Mouse (Mus musculus): ENCODE data around the gene Cartpt. TPM values are rescaled to one million over a fixed set of nuclear protein-coding genes. Genes with fewer than 3 reads are reported as not detected.
A peak's percentile ranks its signal among the peaks of the same experiment; 100 is the strongest.
"Not testable (repeated sequence)": the region's sequence is repeated elsewhere in the genome, so short reads cannot be mapped to it uniquely, and the experiment has no call there.

The Cartpt gene
- polyA plus RNA-seq, 1 experiment from 2014 or later, result 0.33 TPM

- no peak for TF ChIP-seq CTCF (IDR thresholded peaks at IDR 0.05; ENCODE audit: low read depth)
- no peak overlapping the region for H3K27ac ChIP-seq (ENCODE audit: low read depth)
- no peak for DNase-seq
- H3K4me2 ChIP-seq, result no peak overlapping the region
- no peaks in the 10 kb centered on the region for H3K9me3 ChIP-seq (ENCODE audit: low read depth, low read length)
- no peak for ATAC-seq (ENCODE audit: insufficient read depth)
- 62% methylated on average over 6 of the region's 6 CpGs for WGBS
- no peaks in the 10 kb centered on the region for H3K4me1 ChIP-seq (ENCODE audit: insufficient read depth)
- H3K36me3 ChIP-seq (ENCODE audit: insufficient read depth), result no peaks in the 10 kb centered on the region
- no peaks in the 10 kb centered on the region for H3K27me3 ChIP-seq (ENCODE audit: insufficient read depth, low read length)
- H3K9ac ChIP-seq, result no peak overlapping the region
- H3K4me3 ChIP-seq (ENCODE audit: low read depth, low read length), result no peak overlapping the region
Observed at GRCm38 (mm10) chr13:99885636-99886035, 15.3 kb downstream of the Cartpt start.

GRCm38 (mm10) chr13:99881774-99882173, 19.1 kb downstream of the Cartpt start:
- ATAC-seq (ENCODE audit: insufficient read depth); H3K27ac ChIP-seq (ENCODE audit: low read depth); H3K9me3 ChIP-seq (ENCODE audit: low read depth, low read length); H3K4me2 ChIP-seq; H3K4me3 ChIP-seq (ENCODE audit: low read depth, low read length); H3K36me3 ChIP-seq (ENCODE audit: insufficient read depth); DNase-seq; H3K9ac ChIP-seq; H3K27me3 ChIP-seq (ENCODE audit: insufficient read depth, low read length); H3K4me1 ChIP-seq (ENCODE audit: insufficient read depth): not testable (repeated sequence)
- 66% methylated on average over 8 of the region's 8 CpGs for WGBS

- no peak overlapping the region for H3K27ac ChIP-seq (ENCODE audit: low read depth)
- H3K27me3 ChIP-seq (ENCODE audit: insufficient read depth, low read length), result no peaks in the 10 kb centered on the region
- no peak overlapping the region for H3K4me2 ChIP-seq
- no peaks in the 10 kb centered on the region for H3K36me3 ChIP-seq (ENCODE audit: insufficient read depth)
- H3K9ac ChIP-seq, result no peak overlapping the region
- DNase-seq (no peak), ATAC-seq (ENCODE audit: insufficient read depth) (no peak)
- WGBS, result 52% methylated on average over 10 of the region's 10 CpGs
- no peaks in the 10 kb centered on the region for H3K4me1 ChIP-seq (ENCODE audit: insufficient read depth)
- H3K9me3 ChIP-seq (ENCODE audit: low read depth, low read length), result no peaks in the 10 kb centered on the region
- TF ChIP-seq CTCF (IDR thresholded peaks at IDR 0.05; ENCODE audit: low read depth), result no peak
- H3K4me3 ChIP-seq (ENCODE audit: low read depth, low read length), result no peak overlapping the region
Observed at GRCm38 (mm10) chr13:99879696-99880095, 21.2 kb downstream of the Cartpt start.

GRCm38 (mm10) chr13:99872059-99872458, 28.8 kb downstream of the Cartpt start:
- Histone ChIP-seq H3K9ac (no peak overlapping the region), H3K4me1 (ENCODE audit: insufficient read depth) (no peaks in the 10 kb centered on the region), H3K4me3 (ENCODE audit: low read depth, low read length) (no peak overlapping the region), H3K36me3 (ENCODE audit: insufficient read depth) (no peaks in the 10 kb centered on the region), H3K4me2 (no peak overlapping the region), H3K27ac (ENCODE audit: low read depth) (no peak overlapping the region), H3K9me3 (ENCODE audit: low read depth, low read length) (no peaks in the 10 kb centered on the region), H3K27me3 (ENCODE audit: insufficient read depth, low read length) (no peaks in the 10 kb centered on the region)
- TF ChIP-seq CTCF (IDR thresholded peaks at IDR 0.05; ENCODE audit: low read depth), result 0 out of 2 replicates have a peak, but pooled peaks have one; percentile 11
- WGBS, result 72% methylated on average over 1 of the region's 1 CpGs
- ATAC-seq (ENCODE audit: insufficient read depth), result no peak
- DNase-seq, result no peak

- Histone ChIP-seq H3K9ac (no peak overlapping the region), H3K27ac (ENCODE audit: low read depth) (no peak overlapping the region), H3K4me2 (no peak overlapping the region), H3K4me3 (ENCODE audit: low read depth, low read length) (no peak overlapping the region), H3K9me3 (ENCODE audit: low read depth, low read length) (no peaks in the 10 kb centered on the region), H3K27me3 (ENCODE audit: insufficient read depth, low read length) (no peaks in the 10 kb centered on the region), H3K36me3 (ENCODE audit: insufficient read depth) (no peaks in the 10 kb centered on the region), H3K4me1 (ENCODE audit: insufficient read depth) (no peaks in the 10 kb centered on the region)
- no peak for DNase-seq
- ATAC-seq (ENCODE audit: insufficient read depth), result no peak
- WGBS, result 90% methylated on average over 6 of the region's 6 CpGs
- peak; percentile 25; the same call in 1 of the 2 replicates for TF ChIP-seq CTCF (IDR thresholded peaks at IDR 0.05; ENCODE audit: low read depth)
Observed at GRCm38 (mm10) chr13:99868438-99868837, 32.5 kb downstream of the Cartpt start.

- no peaks in the 10 kb centered on the region for H3K36me3 ChIP-seq (ENCODE audit: insufficient read depth)
- no peaks in the 10 kb centered on the region for H3K4me1 ChIP-seq (ENCODE audit: insufficient read depth)
- no peak overlapping the region for H3K4me3 ChIP-seq (ENCODE audit: low read depth, low read length)
- H3K9me3 ChIP-seq (ENCODE audit: low read depth, low read length), result no peaks in the 10 kb centered on the region
- no peak overlapping the region for H3K27ac ChIP-seq (ENCODE audit: low read depth)
- no peaks in the 10 kb centered on the region for H3K27me3 ChIP-seq (ENCODE audit: insufficient read depth, low read length)
- no peak overlapping the region for H3K4me2 ChIP-seq
- DNase-seq (no peak), ATAC-seq (ENCODE audit: insufficient read depth) (no peak)
- 72% methylated on average over 5 of the region's 5 CpGs for WGBS
- no peak for TF ChIP-seq CTCF (IDR thresholded peaks at IDR 0.05; ENCODE audit: low read depth)
- no peak overlapping the region for H3K9ac ChIP-seq
Observed at GRCm38 (mm10) chr13:99864331-99864730, 36.6 kb downstream of the Cartpt start.

GRCm38 (mm10) chr13:99860670-99861069, 40.2 kb downstream of the Cartpt start:
- 81% methylated on average over 3 of the region's 3 CpGs for WGBS
- no peak overlapping the region for H3K4me2 ChIP-seq
- no peaks in the 10 kb centered on the region for H3K36me3 ChIP-seq (ENCODE audit: insufficient read depth)
- H3K9me3 ChIP-seq (ENCODE audit: low read depth, low read length), result no peaks in the 10 kb centered on the region
- H3K4me3 ChIP-seq (ENCODE audit: low read depth, low read length), result no peak overlapping the region
- no peak for DNase-seq
- no peaks in the 10 kb centered on the region for H3K4me1 ChIP-seq (ENCODE audit: insufficient read depth)
- TF ChIP-seq CTCF (IDR thresholded peaks at IDR 0.05; ENCODE audit: low read depth), result no peak
- H3K27ac ChIP-seq (ENCODE audit: low read depth), result no peak overlapping the region
- no peak for ATAC-seq (ENCODE audit: insufficient read depth)
- no peaks in the 10 kb centered on the region for H3K27me3 ChIP-seq (ENCODE audit: insufficient read depth, low read length)
- H3K9ac ChIP-seq, result no peak overlapping the region

GRCm38 (mm10) chr13:99859082-99859481, 41.8 kb downstream of the Cartpt start:
- peak; percentile 86 for TF ChIP-seq CTCF (IDR thresholded peaks at IDR 0.05; ENCODE audit: low read depth)
- Histone ChIP-seq H3K36me3 (ENCODE audit: insufficient read depth) (no peaks in the 10 kb centered on the region), H3K27ac (ENCODE audit: low read depth) (no peak overlapping the region), H3K9ac (no peak overlapping the region), H3K4me1 (ENCODE audit: insufficient read depth) (no peaks in the 10 kb centered on the region), H3K27me3 (ENCODE audit: insufficient read depth, low read length) (no peaks in the 10 kb centered on the region), H3K4me2 (no peak overlapping the region), H3K9me3 (ENCODE audit: low read depth, low read length) (no peaks in the 10 kb centered on the region), H3K4me3 (ENCODE audit: low read depth, low read length) (no peak overlapping the region)
- WGBS, result 4% methylated on average over 1 of the region's 1 CpGs
- ATAC-seq (ENCODE audit: insufficient read depth) (no peak), DNase-seq (peak; percentile 84)
